Mouse (Mus musculus) forebrain, embryonic 16.5 days (tissue): ENCODE results near the gene Ttll11. TPM values are rescaled to one million over a fixed set of nuclear protein-coding genes. Genes with fewer than 3 reads are reported as not detected.

Experiments
- ATAC-seq: fragments of 200-750 bp; cut with Nextera tagmentation; 2 replicates; pipeline ENCODE4 v1.8.0; 2017; ENCODE audit warnings: mild to moderate bottlenecking, moderate library complexity
- H3K27ac ChIP-seq: fragments of 300-500 bp; sonication (generic); 2 replicates; pipeline ENCODE4 v1.5.1; 2014; ENCODE audit warnings: low read length, control low read depth
- H3K27me3 ChIP-seq: fragments of 300-500 bp; sonication (generic); replicated peaks from 2 replicates; pipeline ENCODE4 v1.6.1; 2014; ENCODE audit warnings: low read length; ENCODE audit not compliant: control insufficient read depth, insufficient read depth
- H3K36me3 ChIP-seq: fragments of 300-500 bp; sonication (generic); 2 replicates; pipeline ENCODE4 v1.6.1; 2014; ENCODE audit not compliant: control insufficient read depth, insufficient read depth
- H3K4me1 ChIP-seq: fragments of 300-500 bp; sonication (generic); replicated peaks from 2 replicates; pipeline ENCODE4 v1.6.1; 2014; ENCODE audit warnings: low read length; ENCODE audit not compliant: control insufficient read depth, insufficient read depth
- H3K4me2 ChIP-seq: fragments of 300-500 bp; sonication (generic); 2 replicates; pipeline ENCODE4 v1.6.1; 2014; ENCODE audit warnings: mild to moderate bottlenecking, low read length, control low read depth
- H3K4me3 ChIP-seq: fragments of 300-500 bp; sonication (generic); replicated peaks from 2 replicates; pipeline ENCODE4 v1.5.1; 2014; ENCODE audit warnings: mild to moderate bottlenecking, low read length, control low read depth
- H3K9ac ChIP-seq: fragments of 300-500 bp; sonication (generic); replicated peaks from 2 replicates; pipeline ENCODE4 v1.6.1; 2014; ENCODE audit warnings: low read depth, low read length, control low read depth
- H3K9me3 ChIP-seq: fragments of 300-500 bp; sonication (generic); 2 replicates; pipeline ENCODE4 v1.6.1; 2016; ENCODE audit warnings: low read length; ENCODE audit not compliant: control insufficient read depth
- WGBS: fragments of 180-500 bp; shearing (Covaris S2); extraction: QIAGEN DNeasy Blood & Tissue Kit; methylation state at CpG from one replicate; pipeline ENCODE4 v1.1.7; 2014; 5-methylcytosine and 5-hydroxymethylcytosine counted together
- polyA plus RNA-seq: library from polyadenylated mRNA; unstranded; fragments of >200 nt; fragmentation: Nextera tagmentation; extraction: Ambion mirVana; gene quantifications from 2 replicates; pipeline ENCODE4 v1.2.1, GENCODE M21; 2015

Gene Ttll11
- polyA plus RNA-seq, 1 experiment from 2014 or later = 2.5 TPM

- H3K27me3 ChIP-seq = no peaks in the 10 kb centered on the region
- H3K9me3 ChIP-seq = no peaks in the 10 kb centered on the region
- H3K4me3 ChIP-seq = peak overlapping the region; percentile 79
- H3K9ac ChIP-seq = peak overlapping the region; percentile 75
- H3K27ac ChIP-seq = no peak overlapping the region
- no peak for ATAC-seq
- peaks cover 21% of the 10 kb centered on the region for H3K4me1 ChIP-seq
- H3K36me3 ChIP-seq = no peaks in the 10 kb centered on the region
- 14% methylated on average over 15 of the region's 15 CpGs for WGBS
- peak overlapping the region; percentile 98 for H3K4me2 ChIP-seq
Observed at GRCm38 (mm10) chr2:35978276-35978933, 1.3 kb downstream of the Ttll11 start.

- peak overlapping the region; percentile 98 for H3K4me2 ChIP-seq
- no peak overlapping the region for H3K9ac ChIP-seq
- peaks cover 21% of the 10 kb centered on the region for H3K4me1 ChIP-seq
- H3K27ac ChIP-seq = no peak overlapping the region
- H3K9me3 ChIP-seq = no peaks in the 10 kb centered on the region
- H3K27me3 ChIP-seq = no peaks in the 10 kb centered on the region
- no peak for ATAC-seq
- H3K4me3 ChIP-seq = no peak overlapping the region
- 92% methylated on average over 3 of the region's 3 CpGs for WGBS
- no peaks in the 10 kb centered on the region for H3K36me3 ChIP-seq
Observed at GRCm38 (mm10) chr2:35977749-35978148, 2.0 kb downstream of the Ttll11 start.

- H3K27me3 ChIP-seq = no peaks in the 10 kb centered on the region
- H3K4me2 ChIP-seq = no peak overlapping the region
- no peak overlapping the region for H3K9ac ChIP-seq
- H3K27ac ChIP-seq = no peak overlapping the region
- 62% methylated on average over 6 of the region's 6 CpGs for WGBS
- peaks cover 1% of the 10 kb centered on the region for H3K4me1 ChIP-seq
- no peak overlapping the region for H3K4me3 ChIP-seq
- ATAC-seq = no peak
- H3K9me3 ChIP-seq = no peaks in the 10 kb centered on the region
- no peaks in the 10 kb centered on the region for H3K36me3 ChIP-seq
Observed at GRCm38 (mm10) chr2:35972259-35973001, 7.3 kb downstream of the Ttll11 start.

GRCm38 (mm10) chr2:35965883-35966513, 13.7 kb downstream of the Ttll11 start:
- H3K36me3 ChIP-seq = no peaks in the 10 kb centered on the region
- H3K27ac ChIP-seq = no peak overlapping the region
- H3K9ac ChIP-seq = no peak overlapping the region
- no peaks in the 10 kb centered on the region; the same call in 1 of the 2 replicates for H3K4me1 ChIP-seq
- WGBS = 88% methylated on average over 10 of the region's 10 CpGs
- H3K9me3 ChIP-seq = no peaks in the 10 kb centered on the region
- no peak overlapping the region for H3K4me2 ChIP-seq
- no peak for ATAC-seq
- H3K4me3 ChIP-seq = no peak overlapping the region
- no peaks in the 10 kb centered on the region for H3K27me3 ChIP-seq

- H3K4me2 ChIP-seq = no peak overlapping the region
- ATAC-seq = no peak
- WGBS = 67% methylated on average over 2 of the region's 2 CpGs
- no peaks in the 10 kb centered on the region for H3K27me3 ChIP-seq
- no peaks in the 10 kb centered on the region for H3K36me3 ChIP-seq
- H3K4me1 ChIP-seq = no peaks in the 10 kb centered on the region
- H3K9ac ChIP-seq = no peak overlapping the region
- no peak overlapping the region for H3K27ac ChIP-seq
- H3K4me3 ChIP-seq = no peak overlapping the region
- no peaks in the 10 kb centered on the region for H3K9me3 ChIP-seq
Observed at GRCm38 (mm10) chr2:35963280-35963679, 16.4 kb downstream of the Ttll11 start.

- H3K27ac ChIP-seq = no peak overlapping the region
- H3K9ac ChIP-seq = no peak overlapping the region
- WGBS = 78% methylated on average over 3 of the region's 3 CpGs
- H3K4me1 ChIP-seq = no peaks in the 10 kb centered on the region
- no peaks in the 10 kb centered on the region for H3K36me3 ChIP-seq
- H3K9me3 ChIP-seq = no peaks in the 10 kb centered on the region
- no peaks in the 10 kb centered on the region for H3K27me3 ChIP-seq
- H3K4me2 ChIP-seq = no peak overlapping the region
- no peak overlapping the region for H3K4me3 ChIP-seq
- no peak for ATAC-seq
Observed at GRCm38 (mm10) chr2:35961593-35962127, 18.1 kb downstream of the Ttll11 start.

GRCm38 (mm10) chr2:35957471-35958140, 22.1 kb downstream of the Ttll11 start:
- H3K4me1 ChIP-seq = peaks cover under 1% of the 10 kb centered on the region; the same call in 1 of the 2 replicates
- H3K9me3 ChIP-seq = no peaks in the 10 kb centered on the region
- no peak for ATAC-seq
- WGBS = 64% methylated on average over 7 of the region's 7 CpGs
- H3K4me2 ChIP-seq = no peak overlapping the region
- no peak overlapping the region for H3K4me3 ChIP-seq
- H3K36me3 ChIP-seq = no peaks in the 10 kb centered on the region
- H3K9ac ChIP-seq = no peak overlapping the region
- no peaks in the 10 kb centered on the region for H3K27me3 ChIP-seq
- no peak overlapping the region for H3K27ac ChIP-seq

- Histone ChIP-seq H3K4me1 (peaks cover 4% of the 10 kb centered on the region), H3K9me3 (no peaks in the 10 kb centered on the region), H3K4me2 (no peak overlapping the region), H3K9ac (no peak overlapping the region), H3K4me3 (no peak overlapping the region), H3K27me3 (no peaks in the 10 kb centered on the region), H3K36me3 (no peaks in the 10 kb centered on the region), H3K27ac (no peak overlapping the region)
- no peak for ATAC-seq
- WGBS = 47% methylated on average over 5 of the region's 5 CpGs
Observed at GRCm38 (mm10) chr2:35955211-35955610, 24.5 kb downstream of the Ttll11 start.
